Mouse (Mus musculus) brain, embryonic 14.5 days (tissue): Measurements from ENCODE around the gene Tox2.

Experiments
- CTCF ChIP-seq: fragments of 200-500 bp; IDR thresholded peaks from 2 replicates; pipeline ENCODE4 v1.5.1; 2012; ENCODE audit warnings: inconsistent platforms, mild to moderate bottlenecking, moderate library complexity, borderline replicate concordance; ENCODE audit not compliant: insufficient read depth, insufficient read length; ENCODE audit errors: extremely low read depth
- POLR2A ChIP-seq: fragments of 200-500 bp; IDR thresholded peaks from 2 replicates; pipeline ENCODE4 v1.6.1; 2012; ENCODE audit warnings: mild to moderate bottlenecking, inconsistent platforms, borderline replicate concordance; ENCODE audit not compliant: poor library complexity, insufficient read depth, insufficient read length, severe bottlenecking; ENCODE audit errors: extremely low read depth

DNA sequence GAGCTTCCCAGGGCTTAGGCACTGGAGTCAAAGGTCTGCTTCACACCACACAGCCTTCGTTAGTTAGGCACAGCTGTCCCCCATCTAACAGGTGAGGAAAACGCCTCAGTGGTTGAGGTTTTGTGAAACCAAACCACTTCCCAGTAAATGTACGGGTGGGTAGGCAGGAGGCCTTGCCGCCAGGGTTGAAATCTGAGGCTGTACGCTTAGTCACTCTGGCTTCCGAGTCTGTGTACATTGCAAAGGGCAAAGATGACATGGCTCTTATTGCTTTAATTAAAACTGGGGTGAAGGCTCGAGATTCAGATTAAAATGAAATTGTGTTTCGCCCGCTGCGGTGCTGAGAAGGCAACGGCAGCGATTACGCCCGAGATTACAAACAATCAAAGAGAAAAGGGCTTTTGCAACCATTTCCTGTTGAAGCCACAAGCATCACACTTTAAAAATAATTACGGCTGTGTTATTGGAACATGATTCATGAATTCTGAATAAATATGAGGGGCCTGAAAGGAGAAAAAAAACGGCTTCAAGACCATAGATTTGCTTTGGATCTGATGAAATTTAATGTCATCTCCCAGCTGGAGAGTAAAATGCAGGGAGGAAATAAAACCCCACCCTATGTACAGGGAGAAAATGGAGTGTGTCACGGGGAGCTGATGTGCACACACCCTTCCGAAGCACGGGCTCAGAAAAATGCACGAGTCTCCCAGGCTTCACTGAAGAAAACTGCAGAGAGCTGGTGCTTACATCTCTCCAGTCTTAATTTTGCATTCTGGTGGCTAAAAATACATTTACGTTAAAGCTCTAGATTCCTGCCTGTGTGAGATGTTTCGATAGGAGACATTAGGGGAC, 50.5 kb downstream of the Tox2 start:
- TF ChIP-seq POLR2A (no peak), CTCF (no peak)
